Mouse (Mus musculus) thymus, postnatal 4 days (tissue): Measurements from ENCODE around the gene Fbxw22.
"Not testable (repeated sequence)": the region's sequence is repeated elsewhere in the genome, so short reads cannot be mapped to it uniquely, and the experiment has no call there.

Source experiments
- DNase-seq: peaks from one replicate; pipeline ENCODE4 v3.0.0; 2021

Fbxw22 gene

GRCm38 (mm10) chr9:109404196-109404595 is at the start of gene Fbxw22:
TSS of gene Fbxw22 (minus strand) at chr9:109404296.
- not testable (repeated sequence) for DNase-seq

DNA sequence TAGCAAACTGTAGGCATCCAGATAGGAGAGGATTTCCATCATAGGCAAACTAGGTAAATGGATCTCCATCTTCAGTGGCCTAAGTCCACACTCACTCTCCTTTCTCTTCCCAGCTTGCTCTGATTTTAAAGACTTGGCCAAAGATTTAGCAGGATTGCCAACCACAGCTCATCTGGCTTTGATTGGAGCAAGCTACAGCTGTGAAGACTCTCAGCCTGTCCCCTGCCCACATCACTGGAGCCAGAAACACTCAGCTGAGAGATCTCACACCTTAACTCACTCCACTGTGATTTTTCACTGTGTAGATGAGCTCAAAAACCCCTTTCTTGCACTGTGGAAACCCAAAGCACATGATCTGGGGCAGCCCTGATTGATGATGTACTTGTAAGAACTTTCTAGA is 44.9 kb upstream of the Fbxw22 start, which contains the start of gene Fbxw16:
Fbxw16 (minus strand) TSS at position 101 of the 400 bp plus-strand sequence.
- DNase-seq, result no peak

DNA sequence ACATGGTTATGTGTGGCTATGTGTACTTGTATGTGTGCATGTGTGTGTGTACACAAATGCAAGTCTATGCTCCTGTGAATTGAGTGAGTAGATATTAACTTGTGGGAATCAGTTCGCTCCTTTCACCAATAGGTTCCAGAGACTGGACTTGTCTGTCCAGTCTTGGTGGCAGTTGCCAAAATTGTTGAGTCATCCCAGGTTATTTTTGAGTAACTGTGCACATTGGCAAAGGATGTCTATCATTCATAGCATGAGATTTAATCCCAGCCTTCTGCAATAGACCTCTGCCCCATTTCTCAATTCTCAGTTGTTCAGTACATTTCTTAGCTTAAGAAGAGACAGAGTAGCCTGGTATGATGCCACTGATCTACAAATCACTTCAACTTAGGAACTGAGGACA is 28.9 kb upstream of the Fbxw22 start:
- DNase-seq, result no peak

DNA sequence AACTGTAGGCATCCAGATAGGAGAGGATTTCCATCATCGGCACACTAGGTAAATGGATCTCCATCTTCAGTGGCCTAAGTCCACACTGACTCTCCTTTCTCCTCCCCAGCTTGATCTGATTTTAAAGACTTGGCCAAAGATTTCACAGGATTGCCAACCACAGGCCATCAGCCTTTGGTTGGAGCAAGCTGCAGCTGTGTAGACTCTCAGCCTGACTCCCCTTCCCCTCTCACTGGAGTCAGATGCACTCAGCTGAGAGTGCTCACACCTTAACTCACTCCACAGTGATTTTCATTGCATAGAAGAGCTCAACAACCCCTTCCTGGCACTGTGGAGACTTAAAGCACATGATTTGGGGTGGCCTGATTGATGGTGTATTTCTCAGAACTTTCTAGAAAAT is 64.5 kb downstream of the Fbxw22 start, which contains the start of gene Fbxw28:
Fbxw28 (minus strand) TSS at position 101 of the 400 bp plus-strand sequence.
- DNase-seq, result not testable (repeated sequence)
